ENCODE assay signal across 8 mouse cellular contexts in the genomic region with DNA sequence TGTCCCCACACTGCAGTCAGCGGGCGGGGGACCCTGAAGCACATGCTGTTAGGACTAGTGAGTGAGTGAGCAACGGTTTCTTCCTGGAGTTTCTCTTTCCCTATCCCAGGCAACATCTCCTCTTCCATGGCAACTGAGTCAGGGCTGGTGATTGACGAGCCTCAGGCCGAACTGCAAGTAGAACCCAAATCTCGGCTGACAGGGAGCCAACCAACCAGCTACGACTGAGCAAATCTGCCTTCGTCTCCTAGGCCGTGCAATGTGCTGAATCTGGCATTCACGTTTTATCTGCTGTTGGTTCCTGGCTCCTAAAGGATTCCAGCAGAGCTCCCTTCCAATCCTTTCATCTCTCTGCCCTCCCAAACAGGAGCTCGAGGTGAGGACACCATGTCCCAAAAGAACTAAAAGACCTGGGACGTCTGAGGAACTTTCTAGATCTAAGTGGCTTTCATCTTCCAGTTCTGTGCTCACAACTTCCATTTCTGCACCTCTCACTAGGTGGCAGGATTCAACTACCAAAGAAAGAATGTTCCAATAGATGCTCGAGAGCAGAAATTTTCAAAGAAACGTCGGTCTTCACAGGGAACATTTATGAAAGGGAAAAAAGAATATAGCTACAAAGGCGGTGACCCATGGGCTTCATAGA. TPM values are rescaled to one million over a fixed set of nuclear protein-coding genes. Genes with fewer than 3 reads are reported as not detected.
A peak's percentile ranks its signal among the peaks of the same experiment; 100 is the strongest.
DNase-seq lines count a peak whose midpoint lies in the region; ATAC-seq and TF ChIP-seq lines count a peak whose summit lies in the region.

No protein-coding gene starts in this region.

- no peaks in the 10 kb centered on the region for H3K27me3 ChIP-seq in cerebellum, adult 2 months (ENCODE audit: control insufficient read depth, insufficient read depth, low read length)
- H3K27me3 ChIP-seq in heart, embryonic 10.5 days (ENCODE audit: insufficient read depth, poor library complexity, severe bottlenecking): no peaks in the 10 kb centered on the region
- H3K27me3 ChIP-seq in lung, embryonic 15.5 days: peaks cover 12% of the 10 kb centered on the region; the same call in 1 of the 2 replicates
- no peaks in the 10 kb centered on the region for H3K27me3 ChIP-seq in small intestine, adult 2 months (ENCODE audit: control insufficient read depth, insufficient read depth, low read length)

- H3K36me3 ChIP-seq in heart, embryonic 10.5 days: peaks cover 10% of the 10 kb centered on the region; the same call in 1 of the 2 replicates
- no peaks in the 10 kb centered on the region for H3K36me3 ChIP-seq in lung, embryonic 15.5 days
- no peaks in the 10 kb centered on the region for H3K36me3 ChIP-seq in small intestine, adult 2 months (ENCODE audit: control insufficient read depth, insufficient read depth, low read length)

- no peak overlapping the region for H3K4me3 ChIP-seq in cerebellum, adult 2 months (replicated peaks; ENCODE audit: insufficient read depth, low read depth, low read length)
- peak overlapping the region; percentile 64 for H3K4me3 ChIP-seq in heart, embryonic 10.5 days
- peak overlapping the region; percentile 9; the same call in 1 of the 2 replicates for H3K4me3 ChIP-seq in lung, embryonic 15.5 days
- peak overlapping the region; percentile 11 for H3K4me3 ChIP-seq in small intestine, adult 2 months (ENCODE audit: low read depth, low read length)

- no peak for TF ChIP-seq POLR2A in cerebellum, adult 2 months (IDR thresholded peaks at IDR 0.05; ENCODE audit: borderline replicate concordance, insufficient read depth, low read length)
- no peak for TF ChIP-seq POLR2A in small intestine, adult 2 months (IDR thresholded peaks at IDR 0.05; ENCODE audit: low read depth, low read length)

- peak; percentile 15; the same call in 1 of the 2 replicates for TF ChIP-seq CTCF in cerebellum, adult 2 months (IDR thresholded peaks at IDR 0.05; ENCODE audit: borderline replicate concordance, insufficient read depth, low read depth, low read length)
- TF ChIP-seq CTCF in small intestine, adult 2 months (IDR thresholded peaks at IDR 0.05; ENCODE audit: extremely low read depth, insufficient read length, insufficient replicate concordance, low read depth, low read length): no peak

- 23% methylated on average over 16 of the region's 16 CpGs for WGBS in cerebellum, adult 2 months
- WGBS in heart, embryonic 10.5 days: 29% methylated on average over 16 of the region's 16 CpGs
- 40% methylated on average over 16 of the region's 16 CpGs for WGBS in lung, embryonic 15.5 days
- 42% methylated on average over 16 of the region's 16 CpGs for WGBS in small intestine, adult 2 months

- no peak overlapping the region for H3K27ac ChIP-seq in cerebellum, adult 2 months (ENCODE audit: insufficient read depth, low read length)
- peak overlapping the region; percentile 63 for H3K27ac ChIP-seq in heart, embryonic 10.5 days
- no peak overlapping the region for H3K27ac ChIP-seq in lung, embryonic 15.5 days
- peak overlapping the region; percentile 48 for H3K27ac ChIP-seq in small intestine, adult 2 months (ENCODE audit: insufficient read depth, low read depth, low read length)

- peak overlapping the region; percentile 19; the same call in 1 of the 2 replicates for H3K4me2 ChIP-seq in lung, embryonic 15.5 days

- peak in 1 of 2 experiments; percentile 29 for DNase-seq in cerebellum, adult 2 months
- no peak for DNase-seq in cerebellum, adult 11-12 months
- DNase-seq in 3134 (ENCODE audit: extremely low read depth, insufficient read length, low spot score): peak; percentile 12
- DNase-seq in adrenal gland, postnatal 25 days: peak; percentile 10
- no peak for DNase-seq in heart, embryonic 10.5 days (ENCODE audit: low spot score)
- peak; percentile 58 for DNase-seq in kidney, postnatal 14 days

- H3K9me3 ChIP-seq in heart, embryonic 10.5 days: 0 out of 2 replicates have a peak, but pooled peaks cover 6% of the 10 kb centered on the region
- no peaks in the 10 kb centered on the region for H3K9me3 ChIP-seq in lung, embryonic 15.5 days

- ATAC-seq in lung, embryonic 15.5 days (ENCODE audit: borderline replicate concordance, extremely low read depth, low FRiP score, low TSS enrichment): no peak

- no peak overlapping the region for H3K9ac ChIP-seq in lung, embryonic 15.5 days

- 0 out of 2 replicates have a peak, but pooled peaks cover 4% of the 10 kb centered on the region for H3K4me1 ChIP-seq in cerebellum, adult 2 months (ENCODE audit: control insufficient read depth, insufficient read depth, low read length)
- peaks cover 29% of the 10 kb centered on the region for H3K4me1 ChIP-seq in heart, embryonic 10.5 days
- peaks cover 12% of the 10 kb centered on the region for H3K4me1 ChIP-seq in lung, embryonic 15.5 days
- H3K4me1 ChIP-seq in small intestine, adult 2 months (ENCODE audit: control insufficient read depth, insufficient read depth, insufficient read length, low read length): no peaks in the 10 kb centered on the region

RNA-seq across cellular contexts. Expression of gene Synpo2, which starts 1.6 kb away (rescaled TPM):
- polyA plus RNA-seq in cerebellum, adult 2 months (2012; rRNA removed): 2.4 and 2.9 TPM in 2 replicates
- total RNA-seq in adrenal gland, postnatal 25 days (2021): 12.9 and 13.0 TPM in 2 replicates
- polyA plus RNA-seq in heart, embryonic 10.5 days (2016; fragmentation: Nextera tagmentation; extraction: Ambion mirVana): 17.7 and 25.2 TPM in 2 replicates
- polyA plus RNA-seq in lung, embryonic 15.5 days (2015; fragmentation: Nextera tagmentation; extraction: Ambion mirVana): 11.3 and 12.2 TPM in 2 replicates
- 7.6 and 7.9 TPM in 2 replicates for polyA plus RNA-seq in small intestine, adult 2 months (2012; rRNA removed)

RNA-seq across cellular contexts. Expression of gene Sec24d, which starts 32.9 kb away (rescaled TPM):
- 6.4 and 6.8 TPM in 2 replicates for polyA plus RNA-seq in cerebellum, adult 2 months (2012; rRNA removed)
- total RNA-seq in adrenal gland, postnatal 25 days (2021): 140 and 169 TPM in 2 replicates
- 56.0 and 69.9 TPM in 2 replicates for polyA plus RNA-seq in heart, embryonic 10.5 days (2016; fragmentation: Nextera tagmentation; extraction: Ambion mirVana)
- polyA plus RNA-seq in lung, embryonic 15.5 days (2015; fragmentation: Nextera tagmentation; extraction: Ambion mirVana): 67.2 and 75.2 TPM in 2 replicates
- polyA plus RNA-seq in small intestine, adult 2 months (2012; rRNA removed): 129 and 227 TPM in 2 replicates

Comparison
In these comparisons a context has a peak if more than half of its experiments do, and no peak if none do; other contexts are left out.
1. DNase-seq: peak in 3134 (single experiment), adrenal gland, postnatal 25 days (single experiment) and kidney, postnatal 14 days (single experiment); none in cerebellum, adult 11-12 months (single experiment) and heart, embryonic 10.5 days (single experiment).
2. H3K27ac ChIP-seq: peak in heart, embryonic 10.5 days (single experiment) and small intestine, adult 2 months (single experiment); none in cerebellum, adult 2 months (single experiment) and lung, embryonic 15.5 days (single experiment).